Mouse (Mus musculus) retina, postnatal 1 day (tissue): Measurements from ENCODE around the gene Sp4.

Experiments used
- DNase-seq: peaks from one replicate; pipeline ENCODE4 v3.0.0-alpha.2; 2012

The Sp4 gene

GRCm38 (mm10) chr12:118301072-118301865, at the start of gene Sp4:
TSS of gene Sp4 (minus strand) at chr12:118301440.
- peak; percentile 97 for DNase-seq

- DNase-seq = no peak
These were observed 37.9 kb upstream of the Sp4 start for GRCm38 (mm10) chr12:118339107-118339506.

GRCm38 (mm10) chr12:118338243-118338642, 37.0 kb upstream of the Sp4 start:
- no peak for DNase-seq

- no peak for DNase-seq
These were observed 36.1 kb upstream of the Sp4 start for GRCm38 (mm10) chr12:118337291-118337690.

DNA sequence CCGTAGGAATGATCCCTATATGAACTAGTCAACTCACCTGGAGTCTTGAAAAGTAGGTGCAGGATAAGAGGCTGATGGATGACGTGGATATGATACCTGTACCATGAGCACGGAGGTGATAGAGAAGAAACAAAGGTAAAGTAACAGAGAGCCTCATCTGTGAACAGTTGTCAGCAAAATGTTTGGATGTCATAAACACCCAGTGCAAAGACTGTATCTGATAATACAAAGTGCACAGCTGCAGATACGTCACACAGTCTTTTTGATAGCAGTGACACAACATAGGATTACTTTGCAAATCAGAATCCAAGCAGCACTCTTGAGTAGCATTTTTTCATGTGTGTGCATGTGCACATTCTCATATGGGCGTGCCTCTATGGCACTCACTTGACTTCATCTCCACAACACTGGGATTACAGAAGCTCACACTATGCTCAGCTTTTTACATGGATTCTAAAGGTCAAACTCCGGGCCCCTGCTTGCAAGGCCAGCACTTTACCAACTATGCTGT, 27.6 kb upstream of the Sp4 start:
- DNase-seq = no peak

GRCm38 (mm10) chr12:118327566-118327965, 26.3 kb upstream of the Sp4 start:
- no peak for DNase-seq

GRCm38 (mm10) chr12:118326161-118326560, 24.9 kb upstream of the Sp4 start:
- DNase-seq = no peak

DNA sequence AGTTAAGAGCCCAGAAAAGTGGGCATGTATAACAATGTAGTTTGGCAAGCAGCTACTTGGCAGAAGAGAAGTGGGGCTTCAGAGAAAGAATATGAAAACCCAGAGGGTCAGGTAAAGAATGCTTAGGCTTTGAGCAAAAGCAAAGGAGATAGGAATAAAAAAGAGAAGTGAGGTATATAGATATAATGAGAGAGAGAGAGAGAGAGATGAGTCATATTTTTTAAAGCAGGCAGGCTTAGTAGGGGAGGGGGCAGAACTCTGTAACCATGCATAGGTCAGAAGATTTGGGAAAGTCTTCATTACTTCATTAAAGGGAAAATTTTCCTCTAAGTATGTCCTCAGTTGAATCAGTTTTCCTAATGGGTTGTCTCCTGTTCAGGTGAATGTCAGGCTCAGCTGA, 18.8 kb upstream of the Sp4 start:
- DNase-seq = no peak

DNA sequence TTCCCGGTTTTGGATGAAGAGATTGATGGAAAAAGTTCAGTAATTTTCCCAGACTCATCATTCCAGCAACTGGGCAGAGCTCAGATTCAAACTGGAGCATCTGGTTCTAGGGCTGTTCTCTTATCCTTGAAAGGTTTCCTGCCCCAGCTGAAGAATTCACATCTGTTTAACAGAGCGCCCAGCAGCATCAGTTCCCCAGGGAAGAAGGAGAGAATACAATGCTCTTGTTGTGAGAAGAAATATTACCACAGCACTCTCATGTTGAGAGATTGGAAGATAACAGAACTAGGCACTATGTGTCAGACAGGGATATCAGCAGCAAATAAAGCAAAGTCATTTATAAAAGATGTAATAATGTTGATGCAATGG, 13.2 kb upstream of the Sp4 start:
- no peak for DNase-seq

GRCm38 (mm10) chr12:118313805-118314476, 12.7 kb upstream of the Sp4 start:
- DNase-seq = no peak

DNA sequence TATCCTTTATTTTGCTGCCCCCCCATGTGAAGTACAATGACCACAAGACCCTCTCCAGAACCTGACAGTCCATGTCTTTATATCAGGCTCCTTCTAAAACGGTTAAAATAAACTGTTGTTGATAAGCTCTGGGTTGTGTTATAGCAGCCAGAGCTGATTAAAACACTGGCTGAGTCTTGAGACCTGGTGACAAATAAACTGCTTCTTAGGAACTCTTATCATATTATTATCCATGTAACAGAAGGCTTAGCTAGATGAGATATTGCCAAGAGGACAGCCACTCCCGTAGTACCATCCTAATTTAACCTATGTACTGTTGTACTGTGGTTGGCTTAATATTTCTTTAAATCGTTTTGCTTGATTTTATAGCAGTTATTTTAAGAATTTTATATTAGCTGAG, 2.3 kb upstream of the Sp4 start:
- no peak for DNase-seq

GRCm38 (mm10) chr12:118303066-118303465, 1.8 kb upstream of the Sp4 start:
- no peak for DNase-seq

DNA sequence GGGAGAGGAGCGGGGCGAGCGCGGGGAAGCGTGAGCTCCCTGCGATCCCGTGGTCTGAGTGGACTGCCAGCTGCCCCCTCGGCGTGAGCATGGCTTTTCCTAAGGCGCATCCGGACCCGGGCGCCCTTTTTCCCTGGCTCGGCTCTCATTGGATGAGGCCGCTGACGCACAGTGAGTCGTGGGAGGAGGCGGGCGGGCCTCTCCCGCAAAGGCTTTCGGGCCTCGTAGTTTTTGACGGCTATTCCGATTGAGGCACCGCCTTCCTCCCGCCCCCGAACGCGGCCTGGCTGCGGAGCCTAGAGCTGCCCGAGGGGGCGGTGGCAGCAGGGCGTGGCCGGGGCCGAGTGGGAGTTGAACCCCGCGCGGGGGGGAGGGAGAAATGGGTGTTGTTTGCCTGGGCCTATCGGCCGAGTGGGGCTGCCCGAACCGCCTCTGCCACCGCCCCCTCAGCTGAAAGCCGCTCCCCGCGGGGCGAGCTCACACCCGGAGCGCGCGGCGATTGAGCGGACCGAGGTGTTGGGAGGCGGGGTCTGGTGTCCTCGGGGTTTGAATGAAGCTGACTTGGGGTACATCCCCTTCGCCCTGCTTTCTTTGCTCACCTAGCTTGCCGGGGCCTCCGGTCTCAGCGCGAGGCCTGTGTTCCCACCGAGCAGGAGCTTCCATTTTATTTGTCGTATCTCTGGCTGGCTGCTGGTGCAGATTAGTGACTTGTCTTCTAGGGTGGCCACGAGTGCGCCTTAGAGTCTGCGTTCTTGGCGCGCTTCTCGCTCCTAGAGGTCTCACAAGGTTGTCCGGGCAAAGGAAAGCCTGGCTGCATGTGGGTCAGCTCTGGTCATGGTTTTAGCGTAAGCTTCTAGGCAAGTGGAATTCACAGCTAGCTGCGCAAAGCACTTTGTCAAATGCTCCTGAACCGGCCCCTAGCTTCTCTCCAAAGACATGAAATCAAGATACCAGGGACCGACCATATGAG, 911 bp upstream of the Sp4 start:
- peak; percentile 99 for DNase-seq

GRCm38 (mm10) chr12:118300754-118301071, 527 bp downstream of the Sp4 start:
- DNase-seq = no peak

DNA sequence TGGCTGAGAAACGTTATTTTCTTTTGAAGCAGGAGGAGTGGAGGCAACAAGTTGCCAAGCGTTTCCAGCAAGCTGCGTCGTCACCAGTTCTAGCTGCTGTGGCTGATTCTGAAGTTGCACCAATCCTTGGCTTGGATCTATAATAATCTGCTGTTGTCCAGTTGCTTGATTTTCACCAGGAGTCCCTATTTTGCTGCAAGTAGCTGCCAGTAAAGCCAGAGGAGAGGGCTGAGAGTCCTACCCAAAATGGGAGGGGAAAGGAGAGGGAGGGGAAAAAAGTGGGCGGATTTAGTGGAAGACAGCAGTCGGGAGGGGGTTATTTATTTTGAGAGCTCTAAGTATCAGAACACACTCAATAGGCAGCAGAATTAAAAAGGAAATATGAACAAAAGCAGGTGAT, 1.3 kb downstream of the Sp4 start:
- DNase-seq = peak; percentile 47

GRCm38 (mm10) chr12:118299172-118299571, 2.1 kb downstream of the Sp4 start:
- DNase-seq = no peak

DNA sequence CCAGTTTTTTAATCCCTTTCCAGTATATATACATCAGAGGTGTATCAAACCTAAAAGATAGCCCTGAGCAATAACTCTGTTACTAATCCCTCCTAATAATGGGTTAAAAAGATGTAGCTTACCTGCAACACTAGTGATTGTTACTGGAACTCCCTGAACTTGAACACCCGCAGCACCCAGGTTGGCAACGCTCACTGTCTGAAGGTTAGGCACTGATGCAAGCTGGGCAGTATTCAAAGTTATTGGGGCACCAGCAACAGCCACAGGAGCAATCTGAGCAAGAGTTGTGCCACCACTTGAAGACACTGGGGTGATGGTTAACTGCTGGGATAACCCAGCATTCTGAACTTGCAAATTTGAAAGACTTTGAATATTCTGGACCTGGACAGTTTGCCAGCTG, 2.7 kb downstream of the Sp4 start:
- no peak for DNase-seq

GRCm38 (mm10) chr12:118296236-118296635, 5.0 kb downstream of the Sp4 start:
- DNase-seq = no peak

DNA sequence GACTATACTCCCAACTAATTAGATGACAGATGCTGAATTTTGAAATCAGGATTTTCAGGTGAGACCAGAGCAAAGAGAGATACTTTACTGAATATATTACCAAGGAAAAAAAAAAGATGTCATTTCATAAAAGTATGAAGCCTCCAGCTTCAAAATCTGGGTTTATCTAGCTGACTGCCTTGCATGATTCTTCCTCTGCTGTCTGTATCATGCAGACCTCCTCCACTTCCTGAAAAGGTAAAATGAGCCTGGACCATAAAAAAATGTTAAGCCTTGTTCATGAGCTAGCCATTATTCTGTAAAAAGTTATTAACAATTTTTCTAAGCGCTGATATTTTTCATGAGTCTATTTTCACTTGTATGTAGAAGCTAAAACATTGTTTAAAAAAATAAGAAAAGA, 5.4 kb downstream of the Sp4 start:
- DNase-seq = no peak

DNA sequence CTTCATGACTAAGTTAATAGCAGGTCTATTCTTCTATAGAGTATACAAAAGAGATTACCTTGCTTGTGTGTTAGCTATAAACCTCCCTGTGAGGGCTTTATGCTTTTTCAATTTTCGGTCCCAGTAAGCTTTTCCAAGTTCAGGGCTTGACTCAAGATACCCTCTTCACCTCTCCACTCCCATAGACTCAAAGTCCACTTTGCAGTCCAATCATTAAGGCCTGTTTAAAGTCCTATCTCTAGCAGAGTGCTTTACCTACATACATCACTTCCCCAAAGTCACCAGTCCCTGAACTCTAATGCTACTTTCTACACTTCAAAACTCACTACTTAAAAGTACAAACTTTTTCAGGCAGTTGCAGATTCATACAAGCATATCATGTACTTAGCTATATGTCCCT, 12.3 kb downstream of the Sp4 start:
- no peak for DNase-seq

GRCm38 (mm10) chr12:118285099-118285498, 16.1 kb downstream of the Sp4 start:
- no peak for DNase-seq

DNA sequence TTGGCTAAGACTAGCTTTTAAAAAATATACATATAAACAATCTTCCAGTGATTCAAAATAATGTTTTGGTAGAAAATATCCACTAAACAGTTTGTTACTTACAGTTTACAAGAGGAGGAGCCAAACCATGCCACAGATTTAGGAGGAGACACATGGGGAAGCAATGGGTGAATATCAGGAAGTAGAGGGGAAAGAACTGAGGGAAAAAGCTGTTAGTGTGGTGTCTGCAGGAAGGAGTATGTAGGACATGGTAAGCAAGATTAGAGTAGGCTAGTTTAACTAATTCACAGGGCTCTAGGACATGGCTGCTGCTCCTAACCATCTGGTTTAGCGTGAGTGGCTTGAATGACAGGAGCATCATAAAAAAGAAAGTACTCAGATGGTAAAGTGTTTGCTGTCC, 19.3 kb downstream of the Sp4 start:
- DNase-seq = no peak

GRCm38 (mm10) chr12:118276385-118276784, 24.9 kb downstream of the Sp4 start:
- DNase-seq = no peak
